ENCODE assay signal across 14 mouse cellular contexts in the genomic region with DNA sequence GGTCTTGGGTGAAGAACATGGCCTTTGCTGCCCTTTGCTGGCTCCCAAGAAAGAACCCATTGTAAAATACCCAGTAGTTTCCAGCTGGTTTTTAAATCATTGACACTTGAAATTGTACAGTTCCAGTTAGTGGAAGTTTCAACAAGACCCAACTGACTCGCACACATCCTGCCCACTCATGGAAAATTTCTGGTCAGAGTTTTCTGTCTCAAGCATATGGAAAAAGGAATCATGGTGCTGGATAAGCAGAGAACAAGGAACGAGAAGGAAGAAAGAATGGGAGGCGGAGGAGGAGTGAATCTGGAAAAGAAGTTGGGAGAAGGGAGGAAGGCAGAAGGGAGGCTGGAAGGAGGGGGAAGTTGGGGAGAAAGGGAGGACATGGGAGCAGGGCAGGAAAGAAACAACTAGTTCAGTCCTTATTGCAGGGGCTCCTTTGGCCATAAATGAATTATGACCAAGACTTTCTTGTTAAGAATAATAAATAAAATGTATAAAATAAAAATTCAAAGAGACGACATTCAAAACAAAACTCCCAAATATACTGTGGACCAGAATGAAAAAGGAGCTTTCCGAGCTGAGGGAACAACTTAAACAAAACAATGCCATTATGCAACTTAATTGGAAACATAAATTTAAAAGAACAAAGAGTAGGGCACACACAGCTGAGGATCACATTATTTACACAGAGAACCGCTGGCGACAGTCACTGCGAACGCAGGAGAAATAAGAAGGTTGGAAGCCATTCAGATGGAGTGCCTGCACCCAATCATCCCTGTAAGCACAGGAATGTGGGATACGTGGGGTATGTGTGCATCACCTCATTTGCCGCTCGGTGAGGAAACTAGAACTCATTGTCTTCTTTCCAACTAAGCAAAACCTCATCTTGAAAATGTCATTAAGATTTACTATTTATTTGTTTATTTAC.
A peak's percentile ranks its signal among the peaks of the same experiment; 100 is the strongest.
DNase-seq lines count a peak whose midpoint lies in the region; ATAC-seq and TF ChIP-seq lines count a peak whose summit lies in the region.
"Had no signal": no experiment of that assay in that cellular context is flagged by ENCODE, and none has a peak within 500 bp of the region (broad histone marks: within the 10 kb centered on the region; RNA-seq: fewer than 3 reads in every experiment).

No protein-coding gene starts in this region.

- H3K4me1 ChIP-seq in heart, embryonic 11.5 days (ENCODE audit: control insufficient read depth, insufficient read depth, low read length), result no peaks in the 10 kb centered on the region
- H3K4me1 ChIP-seq in kidney, postnatal 0 days (replicated peaks; ENCODE audit: insufficient read depth, low read length), result 0 out of 2 replicates have a peak, but pooled peaks cover 11% of the 10 kb centered on the region
- H3K4me1 ChIP-seq in embryonic facial prominence, embryonic 15.5 days, result peaks cover 11% of the 10 kb centered on the region; the same call in 1 of the 2 replicates
- H3K4me1 ChIP-seq: forebrain, embryonic 10.5 days; hindbrain, embryonic 15.5 days; midbrain, embryonic 10.5 days had no signal

- H3K27ac ChIP-seq in heart, embryonic 11.5 days (ENCODE audit: low read depth, low read length), result peak overlapping the region; percentile 74
- H3K27ac ChIP-seq in kidney, postnatal 0 days, result 0 out of 2 replicates have a peak overlapping the region, but pooled peaks have one; percentile 31
- H3K27ac ChIP-seq in embryonic facial prominence, embryonic 15.5 days (replicated peaks), result peak overlapping the region; percentile 72
- H3K27ac ChIP-seq: forebrain, embryonic 10.5 days; hindbrain, embryonic 15.5 days; liver, embryonic 14.5 days; midbrain, embryonic 10.5 days had no signal

- ATAC-seq in heart, embryonic 11.5 days (replicated peaks; ENCODE audit: insufficient number of reproducible peaks, low FRiP score, low TSS enrichment), result no peak
- ATAC-seq in kidney, postnatal 0 days (replicated peaks; ENCODE audit: low FRiP score, low read depth), result no peak; the same call in 1 of the 2 replicates
- no peak; the same call in 1 of the 2 replicates for ATAC-seq in embryonic facial prominence, embryonic 15.5 days (ENCODE audit: insufficient number of reproducible peaks, low FRiP score, low TSS enrichment, low read depth)

- H3ac ChIP-seq in myocyte (ENCODE audit: control insufficient read depth, insufficient read length), result no peak overlapping the region

- H3K36me3 ChIP-seq in heart, embryonic 11.5 days (ENCODE audit: control insufficient read depth, insufficient read depth, low read length), result no peaks in the 10 kb centered on the region
- H3K36me3 ChIP-seq in kidney, postnatal 0 days (ENCODE audit: insufficient read depth, low read length), result no peaks in the 10 kb centered on the region
- H3K36me3 ChIP-seq in embryonic facial prominence, embryonic 15.5 days, result no peaks in the 10 kb centered on the region
- H3K36me3 ChIP-seq in myocyte (ENCODE audit: control insufficient read depth, insufficient read depth), result no peaks in the 10 kb centered on the region
- H3K36me3 ChIP-seq: forebrain, embryonic 10.5 days; G1E; hindbrain, embryonic 15.5 days; midbrain, embryonic 10.5 days had no signal

- no peak for DNase-seq in heart, adult 18-20 months
- peak; percentile 76 for DNase-seq in kidney, postnatal 0 days (ENCODE audit: low spot score)
- no peak for DNase-seq in kidney, postnatal 14 days
- no peak for DNase-seq in left cerebral cortex, adult 9 months (ENCODE audit: low spot score in 2 of 2)
- DNase-seq: cerebellum, postnatal 14 days; thymus, adult 18-20 months had no signal

- no peaks in the 10 kb centered on the region for H3K27me3 ChIP-seq in heart, embryonic 11.5 days (ENCODE audit: control insufficient read depth, insufficient read depth, low read length)
- no peaks in the 10 kb centered on the region for H3K27me3 ChIP-seq in kidney, postnatal 0 days (ENCODE audit: insufficient read depth, low read length)
- no peaks in the 10 kb centered on the region for H3K27me3 ChIP-seq in embryonic facial prominence, embryonic 15.5 days
- H3K27me3 ChIP-seq in myocyte (ENCODE audit: control insufficient read depth, insufficient read depth, insufficient read length), result no peaks in the 10 kb centered on the region
- H3K27me3 ChIP-seq: hindbrain, embryonic 15.5 days had no signal

- H3K9me3 ChIP-seq in heart, embryonic 11.5 days (replicated peaks; ENCODE audit: control insufficient read depth, low read length), result no peaks in the 10 kb centered on the region
- H3K9me3 ChIP-seq in kidney, postnatal 0 days (replicated peaks; ENCODE audit: low read length), result no peaks in the 10 kb centered on the region
- no peaks in the 10 kb centered on the region for H3K9me3 ChIP-seq in embryonic facial prominence, embryonic 15.5 days (replicated peaks)
- H3K9me3 ChIP-seq: forebrain, embryonic 10.5 days; G1E; hindbrain, embryonic 15.5 days; midbrain, embryonic 10.5 days had no signal

- no peak overlapping the region for H3K4me3 ChIP-seq in heart, embryonic 11.5 days (ENCODE audit: low read depth, low read length)
- no peak overlapping the region for H3K4me3 ChIP-seq in kidney, postnatal 0 days (replicated peaks; ENCODE audit: low read depth, low read length)
- no peak overlapping the region for H3K4me3 ChIP-seq in embryonic facial prominence, embryonic 15.5 days (replicated peaks)
- no peak overlapping the region for H3K4me3 ChIP-seq in myocyte
- H3K4me3 ChIP-seq: forebrain, embryonic 10.5 days; hindbrain, embryonic 15.5 days; midbrain, embryonic 10.5 days had no signal

- 70% methylated on average over 12 of the region's 12 CpGs for WGBS in heart, embryonic 11.5 days (ENCODE audit: insufficient replicate concordance)
- WGBS in kidney, postnatal 0 days, result 26% methylated on average over 12 of the region's 12 CpGs
- 37% methylated on average over 12 of the region's 12 CpGs for WGBS in embryonic facial prominence, embryonic 15.5 days

- H3K9ac ChIP-seq in heart, embryonic 11.5 days (ENCODE audit: low read depth, low read length), result no peak overlapping the region
- no peak overlapping the region for H3K9ac ChIP-seq in kidney, postnatal 0 days (ENCODE audit: low read depth, low read length)
- no peak overlapping the region for H3K9ac ChIP-seq in embryonic facial prominence, embryonic 15.5 days
- H3K9ac ChIP-seq: hindbrain, embryonic 15.5 days; liver, embryonic 14.5 days had no signal

- no peak overlapping the region for H3K4me2 ChIP-seq in heart, embryonic 11.5 days
- H3K4me2 ChIP-seq in kidney, postnatal 0 days (ENCODE audit: low read length), result no peak overlapping the region
- H3K4me2 ChIP-seq in embryonic facial prominence, embryonic 15.5 days (replicated peaks), result no peak overlapping the region; the same call in 1 of the 2 replicates
- H3K4me2 ChIP-seq in myocyte (ENCODE audit: low read depth), result peak overlapping the region; percentile 37
- H3K4me2 ChIP-seq: hindbrain, embryonic 15.5 days had no signal

- TF ChIP-seq POLR2A in myocyte (IDR thresholded peaks at IDR 0.05; ENCODE audit: insufficient read length, low read depth), result no peak

- TF ChIP-seq CTCF in kidney, postnatal 0 days (IDR thresholded peaks at IDR 0.05; ENCODE audit: low read depth), result no peak

- H3K79me2 ChIP-seq in myocyte (ENCODE audit: control insufficient read depth, insufficient read depth), result no peaks in the 10 kb centered on the region

TF ChIP-seq in myocyte, 11 proteins besides CTCF, POLR2A, EP300 and RAD21:
- TF ChIP-seq MYOD1 (IDR thresholded peaks at IDR 0.05; ENCODE audit: control insufficient read depth in 1 of 3, insufficient read length in 2 of 3, low read depth in 2 of 3), result no peak
- no peak for TF ChIP-seq TCF12 (IDR thresholded peaks at IDR 0.05; ENCODE audit: insufficient read depth, poor library complexity, severe bottlenecking)
- no peak for TF ChIP-seq SRF (IDR thresholded peaks at IDR 0.05; ENCODE audit: control insufficient read depth, insufficient read length, low read depth)
- no peak for TF ChIP-seq REST (IDR thresholded peaks at IDR 0.05; ENCODE audit: insufficient read depth, insufficient read length)
- TF ChIP-seq USF1 (IDR thresholded peaks at IDR 0.05; ENCODE audit: low read depth), result no peak
- TF ChIP-seq MAX (IDR thresholded peaks at IDR 0.05; ENCODE audit: low read depth), result no peak
